Mouse (Mus musculus) layer of hippocampus, postnatal 25 days (tissue): ENCODE results near the gene 5530400C23Rik. TPM values are rescaled to one million over a fixed set of nuclear protein-coding genes. Genes with fewer than 3 reads are reported as not detected.
"Not testable (repeated sequence)": the region's sequence is repeated elsewhere in the genome, so short reads cannot be mapped to it uniquely, and the experiment has no call there.

ENCODE experiments used
- DNase-seq, 2 experiments: peaks; one replicate each; pipeline ENCODE4 v3.0.0; 2022; ENCODE audit warnings: mixed read lengths in 2 of 2, low spot score in 1 of 2; ENCODE audit errors: extremely low spot score in 1 of 2
- total RNA-seq, 2 experiments: library from RNA; stranded (reverse); gene quantifications; 2 replicates each; pipeline ENCODE4 v1.2.3; 2021

The 5530400C23Rik gene
- total RNA-seq: not detected

- not testable (repeated sequence) for DNase-seq
Measured at GRCm38 (mm10) chr6:133291916-133292315, at the start of gene 5530400C23Rik. Gene 5530400C23Rik, plus strand, starts transcription at chr6:133292216.

DNA sequence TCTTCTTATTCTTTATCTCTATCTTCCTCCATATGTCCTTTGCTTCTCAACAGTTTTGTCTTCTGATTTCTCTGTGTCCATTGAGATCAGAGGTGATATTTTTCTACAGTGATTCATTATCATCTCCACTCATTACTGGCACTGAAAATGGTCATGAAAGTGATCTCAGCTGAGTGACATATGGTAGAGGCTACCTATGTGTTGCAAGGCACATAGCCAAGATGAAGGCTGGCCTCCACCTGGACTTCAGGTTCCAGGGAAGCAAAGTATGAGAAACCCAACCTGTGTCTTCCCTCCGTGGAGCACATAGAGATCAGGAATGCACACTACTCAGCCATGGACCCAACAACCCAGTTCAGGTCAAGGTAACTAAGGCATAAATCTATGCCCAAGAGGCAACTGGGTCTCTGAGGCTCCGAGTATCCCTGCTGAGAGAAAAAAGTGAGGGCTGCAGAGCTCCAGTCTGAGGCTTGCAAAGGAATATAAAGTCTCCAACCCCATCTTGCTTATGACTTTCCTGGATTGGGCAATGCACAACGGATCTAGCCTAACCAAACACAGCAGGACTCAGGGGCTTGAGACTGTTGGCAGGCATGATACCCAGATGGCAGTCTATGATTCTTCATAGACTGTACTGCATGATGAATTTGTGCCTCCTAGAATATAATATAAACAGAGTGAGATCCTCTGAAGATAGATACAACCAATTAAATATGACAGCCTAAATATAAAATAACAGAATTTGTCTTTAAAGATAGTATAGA, 14.1 kb downstream of the 5530400C23Rik start:
- no peak for DNase-seq

DNA sequence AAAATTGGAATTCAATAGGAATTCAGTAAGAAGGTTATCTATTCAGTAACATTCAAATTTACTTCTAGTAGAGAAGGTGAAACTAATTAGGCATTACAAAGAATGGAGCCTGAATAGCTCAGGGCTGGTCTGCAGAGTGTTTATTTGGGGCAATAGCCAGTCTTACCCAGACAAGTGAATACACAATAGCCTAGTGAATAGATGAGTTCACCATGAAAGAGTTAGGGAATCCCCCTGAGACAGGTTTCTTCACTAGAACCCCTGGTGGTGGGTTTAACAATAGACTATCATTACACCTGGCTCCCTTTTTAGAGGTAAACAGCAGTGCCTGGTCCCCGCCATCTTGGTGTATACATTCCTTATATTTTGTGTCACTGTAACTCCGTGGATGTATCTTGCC, 21.9 kb downstream of the 5530400C23Rik start:
- DNase-seq: not testable (repeated sequence)

DNA sequence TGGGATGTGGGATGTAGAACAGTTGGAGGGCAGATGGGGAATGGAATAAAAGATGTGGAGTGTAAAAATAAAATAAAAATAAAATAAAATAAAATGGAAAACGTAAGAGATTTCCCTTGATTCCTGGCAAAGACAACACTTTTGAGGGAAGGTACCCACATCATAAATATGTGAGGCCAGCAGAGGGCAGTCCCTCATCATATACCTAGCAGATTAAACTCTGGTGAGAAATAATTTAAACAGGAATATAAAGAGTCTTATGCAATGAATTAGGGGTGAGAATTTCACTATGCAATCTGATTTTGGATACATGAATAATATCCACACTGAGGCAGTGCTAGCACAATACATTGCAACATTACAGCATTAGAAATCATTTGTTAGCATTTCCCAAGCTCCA, 46.5 kb downstream of the 5530400C23Rik start:
- no peak for DNase-seq

GRCm38 (mm10) chr6:133341731-133342130, 49.7 kb downstream of the 5530400C23Rik start:
- not testable (repeated sequence) for DNase-seq

Other genes with a start within 250 kb of the 5530400C23Rik start
- gene Tas2r140, start 236.4 kb upstream of the 5530400C23Rik start, total RNA-seq: not detected
- gene Smim10l1, start 187.3 kb upstream of the 5530400C23Rik start, total RNA-seq: 10 to 100 TPM; 86.2 to 92.9 TPM